Mouse (Mus musculus) spleen, adult 2 months (tissue): Measurements from ENCODE around the gene Klhl36. TPM values are rescaled to one million over a fixed set of nuclear protein-coding genes. Genes with fewer than 3 reads are reported as not detected.

Experiments used
- DNase-seq, 2 experiments: peaks; one replicate each; pipeline versions ENCODE4 v3.0.0 to v3.0.0-alpha.2; 2012 to 2021; ENCODE audit warnings: low spot score in 2 of 2, low read depth in 1 of 2
- H3K27ac ChIP-seq: fragments of 200-500 bp; 2 replicates; pipeline ENCODE4 v1.5.1; 2012; ENCODE audit warnings: low read length, inconsistent platforms; ENCODE audit not compliant: insufficient read depth
- H3K27me3 ChIP-seq: fragments of 200-500 bp; 2 replicates; pipeline ENCODE4 v1.6.1; 2012; ENCODE audit warnings: mild to moderate bottlenecking, moderate library complexity, low read length, inconsistent platforms; ENCODE audit not compliant: control insufficient read depth, insufficient read depth
- H3K36me3 ChIP-seq: fragments of 200-500 bp; 2 replicates; pipeline ENCODE4 v1.6.1; 2012; ENCODE audit warnings: mild to moderate bottlenecking, low read length, inconsistent platforms; ENCODE audit not compliant: control insufficient read depth, insufficient read depth
- H3K4me1 ChIP-seq: fragments of 200-500 bp; 2 replicates; pipeline ENCODE4 v1.6.1; 2011; ENCODE audit warnings: inconsistent platforms; ENCODE audit not compliant: control insufficient read depth, insufficient read depth, insufficient read length
- H3K4me3 ChIP-seq: fragments of 200-500 bp; 2 replicates; pipeline ENCODE4 v1.5.1; 2011; ENCODE audit warnings: mild to moderate bottlenecking, inconsistent platforms; ENCODE audit not compliant: insufficient read depth, insufficient read length; ENCODE audit errors: extremely low read depth
- CTCF ChIP-seq: fragments of 200-500 bp; IDR thresholded peaks from 2 replicates; pipeline ENCODE4 v1.5.1; 2011; ENCODE audit warnings: mild to moderate bottlenecking, inconsistent platforms; ENCODE audit not compliant: insufficient read depth, insufficient read length, insufficient replicate concordance; ENCODE audit errors: extremely low read depth
- POLR2A ChIP-seq: fragments of 200-500 bp; IDR thresholded peaks from 2 replicates; pipeline ENCODE4 v1.6.1; 2011; ENCODE audit warnings: low read depth, low read length, inconsistent platforms
- WGBS: fragments of 180-500 bp; shearing (Covaris S2); methylation state at CpG from one replicate; pipeline ENCODE4 v1.1.7; 2018; 5-methylcytosine and 5-hydroxymethylcytosine counted together
- polyA plus RNA-seq: library from polyadenylated mRNA; depleted of rRNA; stranded (reverse); fragments of >200 nt; gene quantifications from 2 replicates; pipeline ENCODE4 v1.2.3, GENCODE M21; 2012; rRNA removed

Gene Klhl36
- polyA plus RNA-seq, 1 experiment, result 27.2 TPM

GRCm38 (mm10) chr8:119917415-119917814 lies 55.3 kb downstream of the Klhl36 start:
- no peak overlapping the region for H3K27ac ChIP-seq
- peaks cover 12% of the 10 kb centered on the region; the same call in 1 of the 2 replicates for H3K4me1 ChIP-seq
- H3K4me3 ChIP-seq, result no peak overlapping the region
- H3K36me3 ChIP-seq, result no peaks in the 10 kb centered on the region
- WGBS, result 83% methylated on average over 3 of the region's 3 CpGs
- no peak for TF ChIP-seq POLR2A
- TF ChIP-seq CTCF, result no peak
- no peaks in the 10 kb centered on the region for H3K27me3 ChIP-seq
- no peak for DNase-seq

GRCm38 (mm10) chr8:119918155-119918567 lies 56.1 kb downstream of the Klhl36 start:
- Histone ChIP-seq H3K4me3 (no peak overlapping the region), H3K27me3 (no peaks in the 10 kb centered on the region), H3K36me3 (no peaks in the 10 kb centered on the region), H3K4me1 (peaks cover 13% of the 10 kb centered on the region; the same call in 1 of the 2 replicates), H3K27ac (no peak overlapping the region; the same call in 1 of the 2 replicates)
- 76% methylated on average over 1 of the region's 1 CpGs for WGBS
- no peak for TF ChIP-seq CTCF
- DNase-seq, result no peak

GRCm38 (mm10) chr8:119923259-119923658 lies 61.2 kb downstream of the Klhl36 start:
- no peaks in the 10 kb centered on the region for H3K27me3 ChIP-seq
- no peak overlapping the region for H3K27ac ChIP-seq
- H3K4me3 ChIP-seq, result no peak overlapping the region
- H3K4me1 ChIP-seq, result peaks cover 15% of the 10 kb centered on the region; the same call in 1 of the 2 replicates
- no peak for TF ChIP-seq POLR2A
- no peak for TF ChIP-seq CTCF
- no peak for DNase-seq
- 94% methylated on average over 5 of the region's 5 CpGs for WGBS
- no peaks in the 10 kb centered on the region for H3K36me3 ChIP-seq

- Histone ChIP-seq H3K27me3 (no peaks in the 10 kb centered on the region), H3K36me3 (no peaks in the 10 kb centered on the region), H3K4me1 (peaks cover 15% of the 10 kb centered on the region; the same call in 1 of the 2 replicates), H3K4me3 (no peak overlapping the region), H3K27ac (no peak overlapping the region)
- no peak for TF ChIP-seq POLR2A
- TF ChIP-seq CTCF, result no peak
- 90% methylated on average over 4 of the region's 4 CpGs for WGBS
- DNase-seq, result no peak
Observed at GRCm38 (mm10) chr8:119925428-119925827, 63.4 kb downstream of the Klhl36 start.

GRCm38 (mm10) chr8:119926474-119926873 lies 64.4 kb downstream of the Klhl36 start:
- 34% methylated on average over 2 of the region's 2 CpGs for WGBS
- TF ChIP-seq CTCF (peak; percentile 35; the same call in 1 of the 2 replicates), POLR2A (no peak)
- Histone ChIP-seq H3K27ac (no peak overlapping the region), H3K36me3 (no peaks in the 10 kb centered on the region), H3K4me1 (peaks cover 13% of the 10 kb centered on the region; the same call in 1 of the 2 replicates), H3K4me3 (no peak overlapping the region), H3K27me3 (no peaks in the 10 kb centered on the region)
- peak; percentile 43 to 59 for DNase-seq

Other genes with a start within 250 kb of the Klhl36 start
- not detected in 2 replicates for gene Adad2, start 249.5 kb upstream of the Klhl36 start, polyA plus RNA-seq
- 0.13 and 0.16 TPM in 2 replicates for gene Kcng4, start 226.6 kb upstream of the Klhl36 start, polyA plus RNA-seq
- 5.8 and 11.8 TPM in 2 replicates for gene Wfdc1, start 195.9 kb upstream of the Klhl36 start, polyA plus RNA-seq
- 0.28 and 0.36 TPM in 2 replicates for gene Atp2c2, start 162.3 kb upstream of the Klhl36 start, polyA plus RNA-seq
- gene Tldc1, start 83.8 kb upstream of the Klhl36 start, polyA plus RNA-seq, result 4.8 and 6.2 TPM in 2 replicates
- gene Cotl1, start 21.7 kb upstream of the Klhl36 start, polyA plus RNA-seq, result 606 and 770 TPM in 2 replicates
- 77.8 and 81.9 TPM in 2 replicates for gene Usp10, start 48.1 kb downstream of the Klhl36 start, polyA plus RNA-seq
- gene Gm20388, start 48.6 kb downstream of the Klhl36 start, polyA plus RNA-seq, result 26.1 and 26.4 TPM in 2 replicates
- 4.1 and 8.9 TPM in 2 replicates for gene Crispld2, start 130.2 kb downstream of the Klhl36 start, polyA plus RNA-seq
- gene Zdhhc7, start 239.2 kb downstream of the Klhl36 start, polyA plus RNA-seq, result 45.8 and 57.9 TPM in 2 replicates